Mouse (Mus musculus) A20 (cell line): ENCODE measurements around the gene 1700042G07Rik.
A peak's percentile ranks its signal among the peaks of the same experiment; 100 is the strongest.
"Not testable (repeated sequence)": the region's sequence is repeated elsewhere in the genome, so short reads cannot be mapped to it uniquely, and the experiment has no call there.

Experiments
- DNase-seq: peaks from one replicate; pipeline ENCODE4 v3.0.0-alpha.2; 2011; ENCODE audit warnings: low read depth, low spot score

1700042G07Rik gene

DNA sequence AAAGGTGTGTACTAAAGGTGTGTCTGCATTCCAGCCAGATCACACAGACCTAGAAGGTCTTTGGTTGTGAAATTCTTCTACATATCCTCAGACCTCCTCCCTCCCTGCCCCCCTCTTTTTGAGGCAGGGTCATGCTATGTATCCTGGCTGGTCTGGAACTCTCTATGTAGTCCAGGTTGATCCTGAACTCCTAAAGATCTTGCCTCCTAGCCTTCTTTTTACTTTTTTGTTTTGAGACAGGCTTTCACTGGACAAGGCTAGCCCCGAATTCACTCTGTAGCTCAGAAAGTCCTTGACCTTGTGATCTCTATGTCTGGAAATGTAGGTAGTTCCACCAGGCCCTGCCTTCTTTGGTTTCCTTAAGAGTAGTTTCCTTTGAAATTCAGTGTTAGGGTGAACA, 35.7 kb downstream of the 1700042G07Rik start:
- DNase-seq = no peak

DNA sequence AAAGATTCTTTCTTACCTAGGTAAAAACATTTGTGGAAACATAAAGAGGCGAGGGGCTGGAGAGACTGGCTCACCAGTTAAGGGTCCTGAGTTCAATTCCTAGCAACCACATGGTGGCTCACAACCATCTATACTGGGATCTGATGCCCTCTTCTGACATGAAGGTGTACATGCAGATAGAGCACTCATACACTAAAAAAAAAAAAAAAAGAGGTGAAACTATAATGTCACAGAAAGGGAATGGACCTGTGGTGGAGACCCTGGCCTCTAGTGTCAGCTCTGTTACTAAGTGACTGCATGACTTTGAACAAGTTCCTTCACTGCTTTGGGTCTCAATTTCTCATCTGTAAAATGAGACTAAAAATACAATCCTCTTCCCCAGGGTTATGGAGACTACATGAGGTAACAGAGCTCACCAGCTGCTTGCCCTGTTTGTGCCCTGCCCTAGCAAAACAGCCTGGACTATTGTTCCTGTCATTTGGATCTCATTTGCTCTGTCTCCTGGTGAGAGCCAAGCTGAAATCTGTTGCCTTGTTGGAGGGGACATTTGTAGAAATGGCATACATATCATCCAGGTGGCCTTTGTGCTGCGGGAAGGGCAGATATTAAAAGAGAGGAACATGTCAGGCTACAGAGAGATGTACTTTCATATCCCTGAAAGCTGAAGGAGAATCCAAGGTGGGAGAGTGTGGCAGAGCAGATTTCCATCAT, 42.9 kb downstream of the 1700042G07Rik start:
- no peak for DNase-seq

GRCm38 (mm10) chr4:116217046-116217445, 43.9 kb downstream of the 1700042G07Rik start:
- no peak for DNase-seq

GRCm38 (mm10) chr4:116217661-116218060, 44.5 kb downstream of the 1700042G07Rik start:
- DNase-seq = not testable (repeated sequence)

DNA sequence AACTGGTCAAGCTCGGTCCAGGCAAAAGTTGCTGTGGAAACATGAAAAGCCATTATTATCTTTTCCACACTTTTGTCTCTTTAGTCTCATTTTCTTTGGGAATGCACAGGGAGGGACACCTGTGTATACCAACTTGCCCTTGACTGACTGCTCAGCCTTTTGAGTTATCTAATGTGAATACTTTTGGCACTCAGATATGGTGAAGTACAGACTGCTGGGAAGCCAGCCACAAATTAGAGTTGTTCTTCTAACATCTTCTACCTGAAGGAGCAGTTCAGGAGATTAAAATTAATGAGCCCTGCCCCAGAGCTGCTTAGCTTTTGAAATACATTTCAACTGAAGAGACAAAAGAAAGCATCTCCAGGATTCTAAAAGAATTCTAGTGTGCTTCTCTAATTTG, 45.9 kb downstream of the 1700042G07Rik start:
- DNase-seq = no peak

- peak; percentile 32 for DNase-seq
Measured at GRCm38 (mm10) chr4:116220071-116220650, 47.0 kb downstream of the 1700042G07Rik start.

GRCm38 (mm10) chr4:116220780-116221139, 47.6 kb downstream of the 1700042G07Rik start:
- DNase-seq = no peak

GRCm38 (mm10) chr4:116221140-116221851, 48.1 kb downstream of the 1700042G07Rik start, which contains the start of gene Pik3r3:
Pik3r3 (plus strand) TSS chr4:116221618.
- DNase-seq = peak; percentile 99

DNA sequence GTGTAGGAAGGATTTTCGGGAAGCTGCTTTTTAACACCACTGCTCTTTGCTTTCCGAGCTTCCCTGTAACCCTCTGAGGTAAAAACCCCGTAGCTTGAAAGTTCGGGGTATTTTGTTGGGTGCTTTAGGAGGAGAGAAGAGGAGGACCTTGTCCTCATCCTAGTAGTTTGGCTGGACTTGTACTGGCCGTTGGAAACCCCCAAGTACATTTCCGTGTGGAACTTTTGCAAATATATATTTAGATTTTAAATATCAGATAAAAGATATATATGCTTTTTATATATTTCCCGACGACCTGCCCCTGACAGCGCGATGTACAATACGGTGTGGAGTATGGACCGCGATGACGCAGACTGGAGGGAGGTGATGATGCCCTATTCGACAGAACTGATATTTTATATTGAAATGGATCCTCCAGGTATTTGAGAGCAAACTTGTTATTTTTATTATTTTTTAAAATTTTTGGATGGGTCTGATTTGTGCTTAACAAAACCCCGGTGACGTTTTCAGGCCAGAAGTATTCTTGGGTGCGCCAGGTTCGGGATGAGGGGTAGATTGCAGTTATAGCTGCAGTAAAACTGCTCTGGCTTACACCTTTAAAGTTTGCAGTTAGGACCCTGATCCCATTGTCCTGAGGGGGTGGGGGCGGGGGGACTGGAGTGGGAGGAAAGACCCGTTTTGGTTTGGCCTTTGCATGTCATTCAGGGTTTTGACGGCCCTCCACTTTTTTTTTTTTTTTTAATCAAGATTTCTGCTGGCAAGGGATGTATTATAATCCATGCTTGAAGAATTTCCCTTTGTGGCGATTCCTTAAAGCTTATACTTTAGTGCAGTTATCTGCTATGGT, 49.0 kb downstream of the 1700042G07Rik start:
- peak; percentile 54 for DNase-seq

DNA sequence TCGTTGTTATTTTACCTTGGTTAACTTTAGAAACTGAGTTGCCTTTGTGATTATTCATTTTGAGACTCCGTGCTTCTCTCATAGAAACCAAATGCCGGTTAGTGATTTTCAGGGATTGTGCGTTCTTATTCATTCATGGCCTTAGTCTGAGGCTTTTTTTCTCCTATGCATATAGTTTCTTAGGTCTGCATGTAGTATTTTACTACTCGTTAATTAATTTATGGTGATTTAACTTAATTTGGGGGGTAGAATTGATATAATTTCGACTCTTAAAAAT, 49.6 kb downstream of the 1700042G07Rik start:
- DNase-seq = no peak
